Mouse (Mus musculus) erythroblast, adult 5-6 weeks (primary cell): ENCODE measurements around the gene Gm1673. TPM values are rescaled to one million over a fixed set of nuclear protein-coding genes. Genes with fewer than 3 reads are reported as not detected.

Source experiments
- ATAC-seq: replicated peaks from 2 replicates; pipeline ENCODE4 v1.8.0; 2016; ENCODE audit warnings: moderate number of reproducible peaks, mild to moderate bottlenecking, moderate TSS enrichment, inconsistent platforms; ENCODE audit not compliant: poor library complexity, low FRiP score, severe bottlenecking
- total RNA-seq, 2 experiments: library from RNA; stranded (forward) in 1 of 2; stranded (reverse) in 1 of 2; fragments of 150-400 nt in 1 of 2; fragments of 200-764, 138-1000 nt in 1 of 2; gene quantifications; 2 replicates each; pipeline versions ENCODE4 v1.2.3 to v1.2.4; 2015 to 2017; ENCODE audit warnings: low replicate concordance in 2 of 2

The Gm1673 gene
- total RNA-seq, 2 experiments from 2014 or later, result 1.5 TPM; not detected in 1

DNA sequence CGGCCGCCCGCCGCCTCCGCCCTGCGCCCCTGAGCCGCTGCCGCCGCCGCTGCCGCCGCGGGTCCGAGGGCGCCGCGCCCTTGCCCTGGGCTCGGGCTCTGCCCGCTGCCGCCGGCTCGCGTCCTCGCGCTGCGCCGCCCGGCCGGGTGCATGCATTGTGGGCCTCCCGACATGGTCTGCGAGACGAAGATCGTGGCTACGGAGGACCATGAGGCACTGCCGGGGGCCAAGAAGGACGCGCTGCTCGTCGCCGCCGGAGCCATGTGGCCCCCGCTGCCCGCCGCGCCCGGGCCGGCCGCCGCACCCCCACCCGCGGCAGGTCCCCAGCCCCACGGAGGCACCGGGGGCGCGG lies 13.4 kb downstream of the Gm1673 start:
- no peak for ATAC-seq

- no peak for ATAC-seq
Measured at GRCm38 (mm10) chr5:33997051-33997741, 14.0 kb downstream of the Gm1673 start.

DNA sequence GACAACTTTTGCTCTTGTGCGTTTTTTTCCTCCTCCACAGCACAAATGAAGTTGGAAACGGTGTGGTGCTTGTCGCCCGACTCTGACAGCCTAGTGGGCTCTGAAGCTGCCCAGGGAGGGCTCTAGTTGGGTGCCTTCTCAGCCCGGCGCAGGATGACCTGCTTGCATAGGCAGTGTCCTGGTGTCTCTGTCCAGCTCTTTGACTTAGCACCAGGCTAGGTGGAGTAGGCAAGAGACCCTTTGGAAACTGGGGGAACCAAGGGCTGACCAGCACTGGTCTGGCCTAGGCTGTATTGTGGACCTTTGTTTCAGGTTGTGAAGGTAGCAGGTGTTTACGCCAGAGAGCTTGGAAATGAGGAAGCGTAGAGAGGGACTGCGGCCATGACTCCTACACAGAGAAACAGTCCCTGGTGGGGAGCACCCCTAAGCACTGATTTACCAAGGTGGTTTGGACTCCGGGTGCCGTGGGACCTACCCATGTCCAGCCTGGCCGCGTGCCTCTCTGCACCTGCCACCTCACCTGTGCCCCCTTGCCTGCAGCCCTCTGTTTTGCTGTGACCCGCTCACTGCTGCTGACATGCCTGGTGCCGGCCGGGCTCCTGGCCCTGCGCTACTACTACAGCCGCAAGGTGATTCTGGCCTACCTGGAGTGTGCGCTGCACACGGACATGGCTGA lies 14.7 kb downstream of the Gm1673 start:
- no peak for ATAC-seq

DNA sequence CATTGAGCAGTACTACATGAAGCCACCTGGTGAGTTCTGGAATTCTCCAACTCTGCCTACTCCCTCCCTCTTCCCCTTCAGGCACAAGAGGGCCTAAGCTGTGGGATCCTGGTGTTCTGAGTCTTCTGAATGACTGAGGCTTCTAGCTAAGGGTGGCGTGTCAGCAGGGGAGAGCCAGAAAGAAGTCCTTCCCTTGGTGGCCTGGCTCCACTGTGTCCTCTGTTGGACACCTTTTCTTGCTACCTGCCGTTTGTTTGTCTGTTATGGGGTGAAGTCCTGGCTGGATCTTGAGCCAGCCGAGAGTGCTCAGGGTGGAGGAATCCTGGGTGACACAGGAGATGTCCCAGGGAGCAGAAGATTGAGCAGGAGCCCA lies 15.3 kb downstream of the Gm1673 start:
- ATAC-seq, result no peak

DNA sequence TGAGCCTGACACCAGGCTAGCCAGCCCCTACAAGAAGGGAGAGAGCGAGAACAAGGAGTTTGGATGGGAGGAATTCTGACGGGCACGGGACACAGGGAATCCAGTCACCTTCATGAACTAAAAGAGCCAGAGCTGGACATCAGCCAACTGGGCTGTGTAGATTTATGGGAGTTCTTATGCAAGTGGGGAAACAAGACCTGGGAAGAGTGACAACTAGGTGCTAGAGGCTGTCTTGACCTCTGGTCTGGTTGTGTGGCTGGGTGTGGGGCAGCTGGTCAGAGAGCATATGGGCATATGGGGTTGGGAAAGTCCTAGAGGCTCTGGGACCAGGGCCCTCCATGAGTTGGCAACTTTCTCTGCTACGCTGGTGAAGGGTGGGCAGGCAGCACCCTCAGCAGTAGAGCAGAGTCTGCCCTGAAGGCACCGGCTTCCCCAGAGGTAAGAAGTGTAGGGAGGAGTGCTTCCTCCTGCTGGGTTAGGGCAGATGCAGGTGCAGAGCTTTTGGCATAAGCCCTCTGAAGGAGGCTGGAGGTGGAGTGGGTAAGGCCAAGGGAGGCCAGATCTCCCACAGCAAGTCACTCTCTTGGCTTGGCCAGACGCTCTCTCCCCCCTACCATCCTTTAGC lies 16.3 kb downstream of the Gm1673 start:
- ATAC-seq, result no peak

GRCm38 (mm10) chr5:34000809-34001208 lies 17.6 kb downstream of the Gm1673 start:
- no peak for ATAC-seq

DNA sequence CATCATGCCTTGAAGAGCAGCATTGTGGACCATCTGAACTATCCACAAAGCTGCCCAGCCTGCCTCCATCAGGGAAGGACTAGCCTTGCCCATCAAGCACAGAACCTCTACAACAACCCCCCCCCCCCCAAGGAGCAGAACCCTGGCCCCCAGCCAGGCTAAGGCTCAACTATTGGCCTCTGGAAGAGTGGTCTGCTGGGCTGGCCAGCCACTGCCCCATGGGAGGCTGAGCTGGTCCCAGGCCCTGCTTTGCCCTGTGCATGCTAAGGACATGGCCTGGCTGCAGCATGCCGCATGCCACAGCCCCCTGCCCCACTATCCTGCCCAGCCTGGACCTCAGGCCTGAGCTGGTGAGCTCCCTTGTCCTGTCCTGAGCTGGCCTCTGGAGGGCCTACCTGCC lies 18.2 kb downstream of the Gm1673 start:
- no peak for ATAC-seq

DNA sequence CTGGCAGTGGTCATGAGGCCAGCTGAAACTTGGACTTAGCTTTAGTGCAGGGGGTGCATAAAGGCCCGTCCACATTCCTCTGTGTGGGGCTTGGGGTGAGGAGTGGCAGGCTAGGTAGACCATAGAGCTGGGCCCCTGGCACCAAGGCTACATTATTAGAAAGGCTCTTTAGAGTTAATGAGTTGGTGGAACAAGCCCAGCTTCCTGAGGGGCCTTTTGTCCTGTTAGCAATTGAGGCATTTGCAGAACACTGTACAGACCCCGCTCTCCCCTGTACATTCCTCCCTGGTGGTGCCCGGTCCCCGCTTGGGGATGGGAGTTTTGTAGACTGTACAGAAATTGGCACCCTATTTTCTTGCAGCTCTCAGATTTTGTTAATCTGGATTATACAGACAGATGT lies 19.4 kb downstream of the Gm1673 start:
- no peak for ATAC-seq

GRCm38 (mm10) chr5:34004618-34005017 lies 21.4 kb downstream of the Gm1673 start:
- no peak for ATAC-seq

- ATAC-seq, result no peak
Measured at GRCm38 (mm10) chr5:34006832-34007231, 23.6 kb downstream of the Gm1673 start.

DNA sequence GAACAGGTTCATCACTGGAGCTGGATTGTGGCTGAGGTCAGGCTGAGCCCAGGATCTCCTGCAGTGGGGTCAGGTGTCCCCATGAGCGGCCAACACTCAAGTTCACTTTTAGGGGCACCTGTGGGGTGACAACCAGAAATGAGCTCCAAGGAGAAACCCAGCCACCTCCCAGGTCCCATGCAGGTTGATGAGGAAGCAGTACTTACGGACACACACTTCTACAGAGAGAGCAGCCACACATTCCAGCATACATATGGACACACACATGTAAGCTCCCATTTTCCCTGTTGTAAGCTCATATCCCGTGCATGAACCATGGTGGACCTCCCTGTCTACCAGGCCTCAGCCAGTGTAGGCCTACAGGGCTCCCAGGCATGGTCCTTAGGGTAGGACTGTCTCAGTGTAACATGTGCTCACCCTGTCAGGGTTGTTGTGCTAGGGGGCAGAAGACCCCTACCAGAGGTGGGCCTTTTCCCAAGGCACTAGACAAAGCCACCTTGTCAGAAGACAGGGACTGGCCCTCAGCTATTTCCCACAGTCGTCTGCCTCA lies 24.2 kb downstream of the Gm1673 start:
- ATAC-seq, result no peak

DNA sequence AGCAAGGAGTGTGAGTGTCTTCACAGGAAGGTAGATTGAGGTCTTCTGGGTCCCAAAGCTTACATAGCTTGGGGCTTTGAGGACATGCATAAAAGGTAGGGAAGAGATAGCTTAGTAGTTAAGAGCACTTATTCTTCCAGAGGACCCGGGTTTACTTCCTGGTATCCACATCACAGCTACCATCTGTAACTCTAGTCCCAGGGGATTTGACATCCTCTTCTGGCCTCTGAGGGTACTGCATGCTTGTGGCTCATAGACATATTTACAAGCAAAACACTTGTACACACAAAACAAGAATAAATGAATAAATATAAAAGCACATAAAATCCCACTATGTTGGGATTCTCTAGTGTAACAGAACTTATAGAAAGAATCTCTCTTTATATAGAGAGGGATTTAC lies 31.4 kb downstream of the Gm1673 start:
- no peak for ATAC-seq

DNA sequence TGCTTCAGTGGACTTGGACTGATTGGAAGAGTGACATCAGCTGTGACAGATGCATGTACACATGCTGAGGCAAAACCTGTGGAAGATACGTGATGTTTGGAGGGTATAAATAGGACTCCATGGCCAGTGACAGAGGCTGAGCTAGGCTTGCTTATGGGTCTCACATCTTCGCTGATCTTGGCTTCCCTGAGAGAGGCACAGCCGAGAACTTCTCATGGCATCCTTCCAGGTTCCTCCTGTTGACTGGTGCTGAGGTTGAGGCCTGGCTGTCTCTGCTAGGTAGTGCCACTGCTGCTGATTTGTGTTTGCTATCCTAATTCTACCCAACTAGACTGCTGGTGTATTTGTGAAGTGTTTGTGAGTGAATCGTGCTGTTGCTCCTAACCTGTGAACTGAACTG lies 35.7 kb downstream of the Gm1673 start:
- ATAC-seq, result no peak

GRCm38 (mm10) chr5:34030101-34030500 lies 46.9 kb downstream of the Gm1673 start:
- ATAC-seq, result no peak

- ATAC-seq, result no peak
Measured at GRCm38 (mm10) chr5:34031022-34031421, 47.8 kb downstream of the Gm1673 start.

- ATAC-seq, result no peak
Measured at GRCm38 (mm10) chr5:34032520-34032919, 49.3 kb downstream of the Gm1673 start.

Other genes with a start within 250 kb of the Gm1673 start
- 2.5 and 6.7 TPM in 2 replicates for gene Letm1, start 200.6 kb upstream of the Gm1673 start, total RNA-seq (2015; ENCODE audit: low replicate concordance)
- gene Letm1, start 200.6 kb upstream of the Gm1673 start, total RNA-seq (2017; ENCODE audit: low replicate concordance), result 6.7 and 7.4 TPM in 2 replicates
- 22.4 and 46.1 TPM in 2 replicates for gene Nsd2, start 162.7 kb upstream of the Gm1673 start, total RNA-seq (2015; ENCODE audit: low replicate concordance)
- 74.6 and 94.0 TPM in 2 replicates for gene Nsd2, start 162.7 kb upstream of the Gm1673 start, total RNA-seq (2017; ENCODE audit: low replicate concordance)
- gene Nelfa, start 47.0 kb upstream of the Gm1673 start, total RNA-seq (2015; ENCODE audit: low replicate concordance), result 11.9 and 14.6 TPM in 2 replicates
- gene Nelfa, start 47.0 kb upstream of the Gm1673 start, total RNA-seq (2017; ENCODE audit: low replicate concordance), result 6.1 and 13.0 TPM in 2 replicates
- gene Nat8l, start 12.6 kb downstream of the Gm1673 start, total RNA-seq (2015; ENCODE audit: low replicate concordance), result 0.58 and 2.3 TPM in 2 replicates
- gene Nat8l, start 12.6 kb downstream of the Gm1673 start, total RNA-seq (2017; ENCODE audit: low replicate concordance), result 0.42 and 0.68 TPM in 2 replicates
- 1.5 and 5.0 TPM in 2 replicates for gene Poln, start 186.0 kb downstream of the Gm1673 start, total RNA-seq (2015; ENCODE audit: low replicate concordance)
- 1.3 and 1.7 TPM in 2 replicates for gene Poln, start 186.0 kb downstream of the Gm1673 start, total RNA-seq (2017; ENCODE audit: low replicate concordance)
- 18.2 and 44.4 TPM in 2 replicates for gene Haus3, start 186.1 kb downstream of the Gm1673 start, total RNA-seq (2015; ENCODE audit: low replicate concordance)
- 45.2 and 58.7 TPM in 2 replicates for gene Haus3, start 186.1 kb downstream of the Gm1673 start, total RNA-seq (2017; ENCODE audit: low replicate concordance)
- gene Mxd4, start 204.3 kb downstream of the Gm1673 start, total RNA-seq (2015; ENCODE audit: low replicate concordance), result 7.7 and 10.6 TPM in 2 replicates
- gene Mxd4, start 204.3 kb downstream of the Gm1673 start, total RNA-seq (2017; ENCODE audit: low replicate concordance), result 3.8 and 5.4 TPM in 2 replicates